Mouse (Mus musculus) hindbrain, embryonic 14.5 days (tissue): ENCODE data around the gene Rnft2. TPM values are rescaled to one million over a fixed set of nuclear protein-coding genes. Genes with fewer than 3 reads are reported as not detected.
A peak's percentile ranks its signal among the peaks of the same experiment; 100 is the strongest.

ENCODE experiments used
- ATAC-seq: fragments of 200-750 bp; cut with Nextera tagmentation; 2 replicates; pipeline ENCODE4 v1.8.0; 2017; ENCODE audit warnings: moderate number of reproducible peaks, mild to moderate bottlenecking, moderate TSS enrichment, moderate library complexity; ENCODE audit not compliant: low FRiP score
- DNase-seq: peaks from one replicate; pipeline ENCODE4 v3.0.0-alpha.2; 2015; ENCODE audit warnings: low spot score
- H3K27ac ChIP-seq: fragments of 300-500 bp; sonication (generic); 2 replicates; pipeline ENCODE4 v1.5.1; 2014; ENCODE audit warnings: mild to moderate bottlenecking, moderate library complexity
- H3K27me3 ChIP-seq: fragments of 300-500 bp; sonication (generic); 2 replicates; pipeline ENCODE4 v1.6.1; 2014; ENCODE audit warnings: mild to moderate bottlenecking, low read length, mixed read lengths; ENCODE audit not compliant: control insufficient read depth, insufficient read depth
- H3K36me3 ChIP-seq: fragments of 300-500 bp; sonication (generic); replicated peaks from 2 replicates; pipeline ENCODE4 v1.6.1; 2014; ENCODE audit not compliant: control insufficient read depth, insufficient read depth
- H3K4me1 ChIP-seq: fragments of 300-500 bp; sonication (generic); replicated peaks from 2 replicates; pipeline ENCODE4 v1.6.1; 2014; ENCODE audit warnings: antibody characterized with exemption, low read length, mixed read lengths; ENCODE audit not compliant: control insufficient read depth, insufficient read depth
- H3K4me2 ChIP-seq: fragments of 300-500 bp; sonication (generic); replicated peaks from 2 replicates; pipeline ENCODE4 v1.6.1; 2014; ENCODE audit warnings: mild to moderate bottlenecking, moderate library complexity
- H3K4me3 ChIP-seq: fragments of 300-500 bp; sonication (generic); replicated peaks from 2 replicates; pipeline ENCODE4 v1.5.1; 2014; ENCODE audit warnings: mild to moderate bottlenecking, low read length
- H3K9ac ChIP-seq: fragments of 300-500 bp; sonication (generic); 2 replicates; pipeline ENCODE4 v1.6.1; 2014
- H3K9me3 ChIP-seq: fragments of 300-500 bp; sonication (generic); 2 replicates; pipeline ENCODE4 v1.6.1; 2016; ENCODE audit warnings: low read length; ENCODE audit not compliant: control insufficient read depth
- WGBS: fragments of 180-500 bp; shearing (Covaris S2); extraction: QIAGEN DNeasy Blood & Tissue Kit; methylation state at CpG from one replicate; pipeline ENCODE4 v1.1.7; 2014; 5-methylcytosine and 5-hydroxymethylcytosine counted together
- polyA plus RNA-seq: library from polyadenylated mRNA; unstranded; fragments of >200 nt; fragmentation: Nextera tagmentation; extraction: Ambion mirVana; gene quantifications from 2 replicates; pipeline ENCODE4 v1.2.1, GENCODE M21; 2014

The Rnft2 gene
- polyA plus RNA-seq, 1 experiment from 2014 or later, result 13.0 TPM

DNA sequence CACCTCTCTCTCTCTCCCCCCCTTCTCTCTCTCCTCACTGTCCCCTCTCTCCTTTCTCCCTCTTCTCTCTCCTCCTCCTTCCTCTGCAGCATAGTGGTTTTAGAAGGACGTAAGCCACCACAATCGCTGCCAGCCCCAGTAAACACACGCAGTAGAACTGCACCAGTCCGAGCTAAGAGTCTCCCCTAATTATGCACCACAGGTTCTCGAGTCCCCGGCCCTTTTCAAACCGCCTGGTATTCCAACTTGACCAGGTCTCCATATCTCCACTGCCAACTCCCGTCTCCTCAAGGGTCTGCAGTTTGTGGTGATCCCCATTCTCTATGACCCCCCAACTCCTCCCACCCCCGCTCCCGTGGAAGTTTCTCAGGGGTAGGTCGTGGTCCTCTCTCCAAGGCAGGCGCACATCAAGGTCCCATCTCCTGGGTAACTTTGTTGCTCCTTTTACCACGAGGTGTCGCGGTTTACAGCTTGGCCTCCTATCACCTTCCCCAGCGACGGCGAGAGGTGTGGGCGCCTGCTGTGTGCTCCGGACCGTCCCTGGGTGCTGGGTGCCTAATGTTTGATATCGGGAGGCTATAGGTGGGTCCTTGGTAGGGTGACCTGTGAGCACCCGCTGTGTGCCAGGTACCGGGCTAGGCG, 73.9 kb downstream of the Rnft2 start:
- Histone ChIP-seq H3K9ac (no peak overlapping the region), H3K36me3 (no peaks in the 10 kb centered on the region)

DNA sequence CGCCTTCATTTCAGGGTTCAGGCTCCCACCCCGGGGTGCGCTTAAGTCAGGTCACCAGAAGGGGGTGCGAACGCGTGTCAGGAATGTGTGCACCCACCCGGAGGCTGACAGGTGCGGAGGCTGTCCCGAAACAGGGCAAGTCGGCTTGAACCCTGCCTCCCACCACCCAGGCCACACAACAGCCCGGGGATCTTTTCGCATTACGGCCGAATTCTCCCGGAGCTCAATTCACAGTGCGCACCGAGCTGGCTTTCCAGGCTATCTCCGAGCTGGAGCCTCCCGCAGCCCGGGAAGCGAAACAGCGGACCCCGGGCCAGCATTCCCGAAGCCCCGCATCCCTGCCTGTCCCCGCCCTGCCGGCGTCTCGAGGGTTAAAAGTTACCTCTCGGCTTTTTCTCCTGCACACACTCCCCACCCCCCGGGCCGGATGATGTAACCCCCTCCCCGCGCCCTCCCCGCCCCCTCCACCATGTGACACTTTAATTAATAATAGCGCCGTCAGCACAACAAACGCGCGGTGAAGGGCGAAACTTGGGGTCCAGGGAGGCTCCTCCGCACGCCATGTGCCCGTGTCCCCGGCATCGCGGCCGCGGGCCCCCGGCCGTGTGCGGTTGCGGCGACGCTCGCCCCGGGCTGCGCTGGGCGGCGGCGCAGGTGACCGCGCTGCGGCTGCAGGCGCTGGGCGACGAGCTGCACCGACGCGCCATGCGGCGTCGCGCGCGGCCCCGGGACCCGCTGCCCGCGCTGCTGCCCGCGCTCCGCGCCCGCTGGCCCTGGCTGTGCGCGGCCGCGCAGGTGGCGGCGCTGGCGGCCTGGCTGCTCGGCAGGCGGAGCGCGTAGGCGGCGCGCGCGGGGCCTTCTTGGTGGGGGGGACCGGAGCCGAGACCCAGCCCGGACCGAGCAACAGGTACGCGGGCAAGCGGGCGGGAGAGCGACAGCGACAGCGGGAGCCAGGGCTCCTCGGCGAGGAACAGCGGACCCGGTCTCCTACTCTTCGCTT, 75.4 kb downstream of the Rnft2 start:
- WGBS, result 0% methylated on average over 88 of the region's 117 CpGs
- peak overlapping the region; percentile 69 for H3K9ac ChIP-seq
- H3K4me2 ChIP-seq, result peak overlapping the region; percentile 95
- no peak overlapping the region for H3K27ac ChIP-seq
- DNase-seq (peak; percentile 52), ATAC-seq (0 out of 2 replicates have a peak, but pooled peaks have one; percentile 28)
- H3K36me3 ChIP-seq, result no peaks in the 10 kb centered on the region
- H3K9me3 ChIP-seq, result no peaks in the 10 kb centered on the region
- H3K4me3 ChIP-seq, result peak overlapping the region; percentile 53
- H3K27me3 ChIP-seq, result peaks cover 64% of the 10 kb centered on the region
- H3K4me1 ChIP-seq, result peaks cover 7% of the 10 kb centered on the region

More for the DNA sequence above, 73.9 kb downstream of the Rnft2 start:
- Histone ChIP-seq H3K4me3 (peak overlapping the region; percentile 53), H3K9me3 (0 out of 2 replicates have a peak, but pooled peaks cover 4% of the 10 kb centered on the region), H3K4me2 (peak overlapping the region; percentile 95), H3K27ac (no peak overlapping the region), H3K27me3 (peaks cover 74% of the 10 kb centered on the region), H3K4me1 (peaks cover 10% of the 10 kb centered on the region)
- WGBS, result under 1% methylated on average over 25 of the region's 25 CpGs
- ATAC-seq, result no peak
- no peak for DNase-seq

DNA sequence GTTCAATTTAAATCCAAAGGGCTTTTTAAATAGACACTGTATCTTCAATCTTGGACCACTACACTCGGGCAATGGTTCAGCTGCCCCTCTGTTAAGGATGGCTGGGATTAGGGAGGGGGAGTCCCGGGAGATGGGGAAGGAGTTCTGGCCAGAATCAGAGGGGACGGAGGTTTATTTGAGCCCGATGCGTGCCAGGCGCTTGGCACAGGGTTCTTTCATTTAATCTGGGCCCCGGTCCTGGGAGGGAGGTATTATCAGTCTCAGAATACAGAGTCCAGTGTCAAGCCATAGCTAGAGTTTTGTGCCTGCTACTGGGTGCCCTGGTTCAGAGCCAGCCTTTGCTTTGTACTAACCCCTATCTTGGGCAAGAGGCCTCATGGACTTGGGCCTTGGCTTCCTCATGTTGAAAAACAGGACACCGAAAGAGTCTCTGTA, 77.3 kb downstream of the Rnft2 start:
- ATAC-seq (peak; percentile 44; the same call in 1 of the 2 replicates), DNase-seq (no peak)
- H3K27ac ChIP-seq, result no peak overlapping the region
- no peak overlapping the region for H3K9ac ChIP-seq
- WGBS, result 51% methylated on average over 8 of the region's 8 CpGs
- H3K36me3 ChIP-seq, result no peaks in the 10 kb centered on the region
- H3K9me3 ChIP-seq, result no peaks in the 10 kb centered on the region
- peaks cover 4% of the 10 kb centered on the region for H3K4me1 ChIP-seq
- peaks cover 54% of the 10 kb centered on the region for H3K27me3 ChIP-seq
- H3K4me3 ChIP-seq, result no peak overlapping the region
- no peak overlapping the region for H3K4me2 ChIP-seq

DNA sequence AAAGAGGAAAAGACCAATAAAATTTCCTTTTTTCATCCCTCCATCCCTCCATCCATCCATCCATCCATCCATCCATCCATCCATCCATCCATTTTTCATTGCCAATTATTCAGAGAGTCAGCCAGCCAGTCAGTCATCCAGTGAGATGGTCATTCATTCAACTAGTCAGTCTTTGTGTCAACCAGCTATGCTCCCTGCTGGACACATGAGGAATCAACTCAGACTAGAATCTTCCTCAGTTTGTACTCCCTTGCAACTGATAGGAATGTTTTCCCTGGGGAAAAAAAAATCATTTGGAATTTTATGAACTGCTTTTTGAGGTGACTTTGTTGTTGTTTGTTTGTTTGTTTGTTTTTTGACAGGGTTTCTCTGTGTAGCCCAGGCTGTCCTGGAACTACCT, 79.5 kb downstream of the Rnft2 start:
- Histone ChIP-seq H3K36me3 (no peaks in the 10 kb centered on the region), H3K27me3 (peaks cover 37% of the 10 kb centered on the region), H3K27ac (no peak overlapping the region), H3K4me3 (no peak overlapping the region), H3K4me2 (no peak overlapping the region), H3K9me3 (no peaks in the 10 kb centered on the region), H3K4me1 (peaks cover 4% of the 10 kb centered on the region), H3K9ac (no peak overlapping the region)
- ATAC-seq (no peak), DNase-seq (no peak)

DNA sequence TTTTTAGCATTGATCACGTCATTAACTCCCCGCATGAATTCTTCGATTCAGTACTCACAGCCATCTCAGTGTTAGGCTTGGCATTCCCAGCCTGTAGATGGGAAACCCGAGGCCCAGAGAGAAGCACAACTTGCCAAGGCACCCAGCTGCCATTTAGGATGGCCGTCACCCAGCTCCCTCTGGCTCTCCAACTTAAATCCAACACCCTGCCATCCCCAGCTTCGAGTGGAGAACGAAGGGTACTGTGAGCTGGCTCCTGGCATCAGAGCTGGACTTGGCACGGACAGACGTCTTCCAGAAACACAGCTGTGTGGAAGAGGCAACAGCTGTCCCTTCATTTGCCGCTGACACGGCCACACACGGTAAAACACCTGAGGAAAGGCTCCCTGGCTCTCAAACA, 80.3 kb downstream of the Rnft2 start, which contains the start of gene Hrk:
Gene Hrk (plus strand): TSS at position 68 of the 400 bp plus-strand sequence.
- Histone ChIP-seq H3K9ac (no peak within 1 kb of the TSS), H3K4me3 (no peak within 1 kb of the TSS), H3K27me3 (peaks cover 37% of the 10 kb centered on the region), H3K4me2 (no peak within 1 kb of the TSS), H3K36me3 (no peaks in the 10 kb centered on the region), H3K4me1 (peaks cover 4% of the 10 kb centered on the region), H3K27ac (no peak within 1 kb of the TSS), H3K9me3 (no peaks in the 10 kb centered on the region)
- WGBS, result 65% methylated on average over 12 of the region's 12 CpGs
- ATAC-seq (no peak), DNase-seq (no peak)

DNA sequence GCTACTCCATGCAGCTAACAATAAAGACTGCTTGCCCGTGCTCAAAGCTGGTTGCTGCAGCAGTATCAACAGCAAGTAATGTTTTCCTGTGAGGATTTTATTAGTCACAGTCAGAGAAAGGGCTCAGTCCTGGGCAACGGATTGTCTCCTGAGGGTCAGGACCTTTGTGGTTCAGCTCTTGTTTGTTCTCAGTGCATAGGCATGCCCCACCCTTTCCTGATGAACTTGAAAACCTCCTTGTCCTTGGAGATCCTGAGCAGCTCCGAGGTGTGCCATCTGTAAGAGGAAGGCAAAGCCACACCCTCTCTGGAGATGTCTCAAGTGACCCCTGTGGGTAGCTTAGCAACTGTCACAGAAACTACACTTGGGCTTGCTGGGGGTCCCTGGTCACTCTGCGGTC, 84.2 kb downstream of the Rnft2 start:
- Histone ChIP-seq H3K27me3 (peaks cover 12% of the 10 kb centered on the region; the same call in 1 of the 2 replicates), H3K36me3 (no peaks in the 10 kb centered on the region), H3K9me3 (no peaks in the 10 kb centered on the region), H3K4me3 (no peak overlapping the region), H3K27ac (no peak overlapping the region), H3K4me1 (no peaks in the 10 kb centered on the region), H3K9ac (no peak overlapping the region), H3K4me2 (no peak overlapping the region)
- WGBS, result 42% methylated on average over 4 of the region's 4 CpGs
- DNase-seq (no peak), ATAC-seq (no peak)

DNA sequence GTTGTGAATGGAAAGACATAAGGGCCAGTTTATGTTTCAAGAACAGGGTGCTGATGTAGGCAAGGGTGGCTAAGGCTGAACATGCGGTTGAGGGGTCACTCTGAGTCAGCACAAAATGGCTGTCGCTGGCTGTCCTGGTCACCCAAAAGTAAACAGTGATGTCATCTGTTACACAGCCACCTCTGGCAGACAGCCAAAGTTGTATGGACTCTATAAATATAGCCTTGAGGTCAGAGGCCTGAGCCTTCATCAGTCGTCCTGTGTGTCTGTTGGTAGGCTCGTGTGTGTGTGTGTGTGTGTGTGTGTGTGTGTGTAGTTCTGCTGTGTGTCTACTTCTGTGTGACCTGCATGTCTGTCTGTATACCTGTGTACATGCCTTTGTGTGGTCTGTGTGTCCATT, 87.9 kb downstream of the Rnft2 start:
- H3K36me3 ChIP-seq, result 0 out of 2 replicates have a peak, but pooled peaks cover 6% of the 10 kb centered on the region
- H3K27ac ChIP-seq, result no peak overlapping the region
- no peaks in the 10 kb centered on the region for H3K9me3 ChIP-seq
- DNase-seq (no peak), ATAC-seq (no peak)
- H3K27me3 ChIP-seq, result peaks cover 3% of the 10 kb centered on the region; the same call in 1 of the 2 replicates
- WGBS, result 68% methylated on average over 4 of the region's 4 CpGs
- peaks cover 16% of the 10 kb centered on the region for H3K4me1 ChIP-seq
- no peak overlapping the region for H3K4me2 ChIP-seq
- no peak overlapping the region for H3K4me3 ChIP-seq
- no peak overlapping the region for H3K9ac ChIP-seq

DNA sequence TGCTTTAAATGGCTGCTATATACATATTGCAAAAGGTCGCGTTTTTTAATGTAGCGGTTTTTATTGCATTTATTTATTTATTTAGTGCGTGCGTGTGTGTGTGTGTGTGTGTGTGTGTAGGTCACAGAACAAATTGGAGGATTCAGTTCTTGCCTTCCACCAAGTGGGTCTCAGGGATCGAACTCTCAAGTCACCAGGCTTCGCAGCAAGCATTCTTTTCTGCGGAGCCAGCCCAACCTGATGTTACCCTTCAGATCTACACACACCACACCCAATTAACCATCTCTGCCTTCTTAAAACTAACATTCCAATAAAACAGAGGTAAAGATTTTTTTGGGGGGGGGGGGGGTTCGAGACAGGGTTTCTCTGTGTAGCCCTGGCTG, 89.4 kb downstream of the Rnft2 start:
- ATAC-seq (0 out of 2 replicates have a peak, but pooled peaks have one; percentile 40), DNase-seq (no peak)
- WGBS, result 22% methylated on average over 8 of the region's 9 CpGs
- peak overlapping the region; percentile 65; the same call in 1 of the 2 replicates for H3K27ac ChIP-seq
- H3K36me3 ChIP-seq, result peaks cover 14% of the 10 kb centered on the region; the same call in 1 of the 2 replicates
- peak overlapping the region; percentile 95 for H3K4me3 ChIP-seq
- peak overlapping the region; percentile 78 for H3K4me2 ChIP-seq
- peaks cover 16% of the 10 kb centered on the region for H3K4me1 ChIP-seq
- peak overlapping the region; percentile 89 for H3K9ac ChIP-seq
- H3K9me3 ChIP-seq, result no peaks in the 10 kb centered on the region
- no peaks in the 10 kb centered on the region for H3K27me3 ChIP-seq
